Mouse (Mus musculus): ENCODE data around the gene Fnbp1. TPM values are rescaled to one million over a fixed set of nuclear protein-coding genes. Genes with fewer than 3 reads are reported as not detected.

Fnbp1 gene
- polyA plus RNA-seq, 1 experiment from 2014 or later = 15.3 TPM

DNA sequence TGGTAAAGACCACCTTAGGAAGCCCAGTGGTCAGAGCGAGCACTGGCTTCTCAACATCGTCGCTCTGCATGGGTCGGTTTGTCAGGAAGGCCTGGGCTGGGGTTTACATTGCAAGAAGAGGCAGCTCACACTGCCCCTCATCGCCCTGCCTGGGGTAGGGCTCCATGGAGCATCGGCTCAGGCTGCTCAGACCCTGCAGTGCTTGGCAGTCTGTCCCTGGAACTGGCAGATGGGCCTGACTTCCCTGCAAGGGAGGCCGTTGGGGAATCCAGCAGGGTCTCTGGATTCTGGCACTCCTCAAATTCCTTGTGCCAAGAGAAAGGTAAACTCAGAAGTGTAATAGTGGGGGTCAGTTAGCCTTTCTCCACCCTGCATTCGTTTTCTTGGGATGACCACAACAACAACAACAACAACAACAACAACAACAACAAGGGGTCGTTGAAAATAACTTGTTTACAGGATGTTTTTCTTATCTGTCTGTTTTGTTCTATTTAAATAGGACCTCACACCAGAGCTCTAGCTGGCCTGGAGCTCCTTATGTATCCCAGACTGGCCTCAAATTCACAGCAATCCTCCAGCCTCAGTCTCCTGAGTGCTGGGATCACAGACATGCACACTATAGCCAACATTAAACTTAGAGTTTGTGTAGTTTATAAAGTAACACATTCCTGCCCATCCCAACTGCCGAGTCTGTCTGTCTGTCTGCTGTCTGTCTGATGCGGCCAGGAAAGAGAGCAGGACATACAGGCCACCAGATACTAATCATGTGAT lies 75.6 kb downstream of the Fnbp1 start:
- Histone ChIP-seq H3K9ac (replicated peaks) (no peak overlapping the region), H3K27ac (no peak overlapping the region), H3K4me3 (replicated peaks) (no peak overlapping the region), H3K4me1 (replicated peaks) (peaks cover 23% of the 10 kb centered on the region), H3K4me2 (no peak overlapping the region), H3K27me3 (no peaks in the 10 kb centered on the region), H3K36me3 (peaks cover 5% of the 10 kb centered on the region; the same call in 1 of the 2 replicates), H3K9me3 (no peaks in the 10 kb centered on the region)
- 80% methylated on average over 11 of the region's 11 CpGs for WGBS
- ATAC-seq (ENCODE audit: insufficient number of reproducible peaks, insufficient read depth, low FRiP score, low TSS enrichment, low read depth) = no peak

GRCm38 (mm10) chr2:31061868-31062628 lies 79.8 kb downstream of the Fnbp1 start:
- Histone ChIP-seq H3K9ac (replicated peaks) (no peak overlapping the region), H3K27ac (no peak overlapping the region), H3K27me3 (no peaks in the 10 kb centered on the region), H3K4me3 (replicated peaks) (no peak overlapping the region), H3K36me3 (peaks cover 26% of the 10 kb centered on the region; the same call in 1 of the 2 replicates), H3K9me3 (no peaks in the 10 kb centered on the region), H3K4me1 (replicated peaks) (0 out of 2 replicates have a peak, but pooled peaks cover 6% of the 10 kb centered on the region), H3K4me2 (no peak overlapping the region)
- WGBS = 89% methylated on average over 10 of the region's 10 CpGs
- no peak for ATAC-seq (ENCODE audit: insufficient number of reproducible peaks, insufficient read depth, low FRiP score, low TSS enrichment, low read depth)

- WGBS = 88% methylated on average over 28 of the region's 28 CpGs
- ATAC-seq (ENCODE audit: insufficient number of reproducible peaks, insufficient read depth, low FRiP score, low TSS enrichment, low read depth) = no peak
- no peak overlapping the region for H3K4me3 ChIP-seq (replicated peaks)
These were observed 80.7 kb downstream of the Fnbp1 start for GRCm38 (mm10) chr2:31060787-31061730.

GRCm38 (mm10) chr2:31060271-31060670 lies 81.5 kb downstream of the Fnbp1 start:
- Histone ChIP-seq H3K4me2 (no peak overlapping the region), H3K9me3 (peaks cover 4% of the 10 kb centered on the region; the same call in 1 of the 2 replicates), H3K36me3 (peaks cover 44% of the 10 kb centered on the region), H3K4me1 (replicated peaks) (0 out of 2 replicates have a peak, but pooled peaks cover 3% of the 10 kb centered on the region), H3K4me3 (replicated peaks) (no peak overlapping the region), H3K9ac (replicated peaks) (no peak overlapping the region), H3K27ac (no peak overlapping the region), H3K27me3 (no peaks in the 10 kb centered on the region)
- WGBS = 89% methylated on average over 1 of the region's 1 CpGs
- ATAC-seq (ENCODE audit: insufficient number of reproducible peaks, insufficient read depth, low FRiP score, low TSS enrichment, low read depth) = no peak

More at GRCm38 (mm10) chr2:31060787-31061730, 80.7 kb downstream of the Fnbp1 start:
- H3K36me3 ChIP-seq = peaks cover 36% of the 10 kb centered on the region
- H3K9me3 ChIP-seq = peaks cover 3% of the 10 kb centered on the region; the same call in 1 of the 2 replicates
- H3K27ac ChIP-seq = no peak overlapping the region
- H3K9ac ChIP-seq (replicated peaks) = no peak overlapping the region
- 0 out of 2 replicates have a peak, but pooled peaks cover 3% of the 10 kb centered on the region for H3K4me1 ChIP-seq (replicated peaks)
- H3K27me3 ChIP-seq = no peaks in the 10 kb centered on the region
- no peak overlapping the region for H3K4me2 ChIP-seq

- no peak overlapping the region for H3K27ac ChIP-seq
- ATAC-seq (ENCODE audit: insufficient number of reproducible peaks, insufficient read depth, low FRiP score, low TSS enrichment, low read depth) = no peak
- no peak overlapping the region for H3K4me3 ChIP-seq (replicated peaks)
- H3K9ac ChIP-seq (replicated peaks) = no peak overlapping the region
- H3K9me3 ChIP-seq = peaks cover 4% of the 10 kb centered on the region; the same call in 1 of the 2 replicates
- H3K4me1 ChIP-seq (replicated peaks) = 0 out of 2 replicates have a peak, but pooled peaks cover 3% of the 10 kb centered on the region
- H3K36me3 ChIP-seq = peaks cover 60% of the 10 kb centered on the region
- no peak overlapping the region for H3K4me2 ChIP-seq
- 84% methylated on average over 4 of the region's 4 CpGs for WGBS
- H3K27me3 ChIP-seq = no peaks in the 10 kb centered on the region
These were observed 83.4 kb downstream of the Fnbp1 start for GRCm38 (mm10) chr2:31058443-31058842.

- Histone ChIP-seq H3K9me3 (peaks cover 4% of the 10 kb centered on the region; the same call in 1 of the 2 replicates), H3K9ac (replicated peaks) (no peak overlapping the region), H3K4me2 (no peak overlapping the region), H3K4me1 (replicated peaks) (no peaks in the 10 kb centered on the region), H3K36me3 (peaks cover 68% of the 10 kb centered on the region), H3K27me3 (no peaks in the 10 kb centered on the region), H3K27ac (no peak overlapping the region), H3K4me3 (replicated peaks) (no peak overlapping the region)
- 87% methylated on average over 6 of the region's 6 CpGs for WGBS
- ATAC-seq (ENCODE audit: insufficient number of reproducible peaks, insufficient read depth, low FRiP score, low TSS enrichment, low read depth) = no peak
These were observed 84.1 kb downstream of the Fnbp1 start for GRCm38 (mm10) chr2:31057549-31058177.

DNA sequence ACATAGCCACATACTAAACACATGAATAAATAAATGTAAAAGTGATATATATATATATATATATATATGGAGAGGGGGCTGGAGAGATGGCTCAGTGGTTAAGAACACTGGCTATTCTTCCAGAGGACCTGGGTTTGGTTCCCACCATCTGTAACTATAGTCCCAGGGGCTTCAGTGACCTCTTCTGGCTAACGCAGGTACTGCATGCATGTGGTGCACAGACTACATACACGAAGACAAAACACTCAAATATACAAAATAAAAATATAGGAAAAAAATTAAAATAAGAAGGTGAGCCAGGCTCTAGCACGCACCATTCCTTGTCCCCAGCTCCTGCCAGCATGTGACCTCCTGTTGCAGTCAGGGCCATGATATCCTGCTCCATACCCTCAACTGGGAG lies 85.7 kb downstream of the Fnbp1 start:
- Histone ChIP-seq H3K27me3 (no peaks in the 10 kb centered on the region), H3K9me3 (peaks cover 4% of the 10 kb centered on the region; the same call in 1 of the 2 replicates), H3K4me3 (replicated peaks) (no peak overlapping the region), H3K27ac (no peak overlapping the region), H3K4me2 (no peak overlapping the region), H3K9ac (replicated peaks) (no peak overlapping the region), H3K36me3 (peaks cover 78% of the 10 kb centered on the region), H3K4me1 (replicated peaks) (no peaks in the 10 kb centered on the region)
- no peak for ATAC-seq (ENCODE audit: insufficient number of reproducible peaks, insufficient read depth, low FRiP score, low TSS enrichment, low read depth)
- 97% methylated on average over 3 of the region's 3 CpGs for WGBS

GRCm38 (mm10) chr2:31053851-31054340 lies 87.9 kb downstream of the Fnbp1 start:
- Histone ChIP-seq H3K4me2 (no peak overlapping the region), H3K9me3 (peaks cover 4% of the 10 kb centered on the region; the same call in 1 of the 2 replicates), H3K36me3 (peaks cover 79% of the 10 kb centered on the region), H3K9ac (replicated peaks) (no peak overlapping the region), H3K27me3 (no peaks in the 10 kb centered on the region), H3K27ac (no peak overlapping the region), H3K4me1 (replicated peaks) (no peaks in the 10 kb centered on the region), H3K4me3 (replicated peaks) (no peak overlapping the region)
- ATAC-seq (ENCODE audit: insufficient number of reproducible peaks, insufficient read depth, low FRiP score, low TSS enrichment, low read depth) = no peak
- 95% methylated on average over 11 of the region's 11 CpGs for WGBS

DNA sequence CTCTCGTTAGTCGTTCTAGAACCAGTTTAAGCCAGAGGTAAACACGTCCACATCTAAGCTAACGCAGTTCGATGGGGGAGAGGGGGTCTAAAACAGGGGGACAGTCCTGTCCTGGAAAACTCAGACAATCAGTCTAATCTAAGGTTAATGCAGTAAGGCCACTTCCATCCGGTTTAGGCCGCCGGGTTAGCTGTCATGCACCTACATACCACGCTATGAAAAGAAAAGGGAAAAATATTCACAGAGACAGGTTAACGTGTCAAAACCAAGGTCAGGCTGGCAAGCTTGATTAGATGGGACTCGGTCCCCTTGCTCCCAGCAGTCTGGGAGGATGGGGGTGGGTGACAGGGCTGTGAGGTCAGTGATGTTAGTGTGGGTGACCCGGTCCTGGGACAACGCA lies 88.4 kb downstream of the Fnbp1 start:
- H3K4me1 ChIP-seq (replicated peaks) = no peaks in the 10 kb centered on the region
- H3K9ac ChIP-seq (replicated peaks) = no peak overlapping the region
- peaks cover 4% of the 10 kb centered on the region; the same call in 1 of the 2 replicates for H3K9me3 ChIP-seq
- WGBS = 92% methylated on average over 13 of the region's 13 CpGs
- H3K27me3 ChIP-seq = no peaks in the 10 kb centered on the region
- H3K36me3 ChIP-seq = peaks cover 76% of the 10 kb centered on the region
- no peak overlapping the region for H3K4me2 ChIP-seq
- H3K27ac ChIP-seq = no peak overlapping the region
- ATAC-seq (ENCODE audit: insufficient number of reproducible peaks, insufficient read depth, low FRiP score, low TSS enrichment, low read depth) = no peak
- H3K4me3 ChIP-seq (replicated peaks) = no peak overlapping the region

GRCm38 (mm10) chr2:31052441-31052840 lies 89.4 kb downstream of the Fnbp1 start:
- Histone ChIP-seq H3K36me3 (peaks cover 72% of the 10 kb centered on the region), H3K4me2 (no peak overlapping the region), H3K9ac (replicated peaks) (no peak overlapping the region), H3K4me3 (replicated peaks) (no peak overlapping the region), H3K9me3 (peaks cover 4% of the 10 kb centered on the region; the same call in 1 of the 2 replicates), H3K27ac (no peak overlapping the region), H3K4me1 (replicated peaks) (no peaks in the 10 kb centered on the region), H3K27me3 (no peaks in the 10 kb centered on the region)
- ATAC-seq (ENCODE audit: insufficient number of reproducible peaks, insufficient read depth, low FRiP score, low TSS enrichment, low read depth) = no peak
- 91% methylated on average over 10 of the region's 10 CpGs for WGBS

Measured in limb, embryonic 12.5 days (tissue).